Mouse (Mus musculus) embryonic facial prominence, embryonic 11.5 days (tissue): ENCODE measurements at regions not wholly inside any gene's neighbourhood (a gene's known extent, or its start where the extent isn't known, plus 50 kb on each side); places are given as distances from the start of the nearest gene placed in this dataset.
A peak's percentile ranks its signal among the peaks of the same experiment; 100 is the strongest.

Experiments
- ATAC-seq: fragments of 200-750 bp; cut with Nextera tagmentation; replicated peaks from 2 replicates; pipeline ENCODE4 v1.8.0; 2017; ENCODE audit warnings: low read depth; ENCODE audit not compliant: insufficient number of reproducible peaks, low FRiP score, low TSS enrichment
- DNase-seq: peaks from one replicate; pipeline ENCODE4 v3.0.0-alpha.2; 2015; ENCODE audit warnings: low spot score
- H3K27ac ChIP-seq: fragments of 300-500 bp; sonication (generic); replicated peaks from 2 replicates; pipeline ENCODE4 v1.5.1; 2014; ENCODE audit warnings: mild to moderate bottlenecking, low read depth, low read length, control low read depth
- H3K27me3 ChIP-seq: fragments of 300-500 bp; sonication (generic); 2 replicates; pipeline ENCODE4 v1.6.1; 2014; ENCODE audit warnings: mild to moderate bottlenecking, low read length, moderate library complexity, mixed read lengths; ENCODE audit not compliant: control insufficient read depth, insufficient read depth
- H3K36me3 ChIP-seq: fragments of 300-500 bp; sonication (generic); replicated peaks from 2 replicates; pipeline ENCODE4 v1.6.1; 2014; ENCODE audit warnings: low read depth, mild to moderate bottlenecking, low read length, moderate library complexity, mixed read lengths; ENCODE audit not compliant: control insufficient read depth, insufficient read depth
- H3K4me1 ChIP-seq: fragments of 300-500 bp; sonication (generic); 2 replicates; pipeline ENCODE4 v1.6.1; 2014; ENCODE audit warnings: low read length, mixed read lengths; ENCODE audit not compliant: control insufficient read depth, insufficient read depth
- H3K4me2 ChIP-seq: fragments of 300-500 bp; sonication (generic); 2 replicates; pipeline ENCODE4 v1.6.1; 2014; ENCODE audit warnings: low read depth, mild to moderate bottlenecking, control low read depth, low read length, moderate library complexity
- H3K4me3 ChIP-seq: fragments of 300-500 bp; sonication (generic); 2 replicates; pipeline ENCODE4 v1.5.1; 2014; ENCODE audit warnings: low read depth, low read length, control low read depth
- H3K9ac ChIP-seq: fragments of 300-500 bp; sonication (generic); replicated peaks from 2 replicates; pipeline ENCODE4 v1.6.1; 2014; ENCODE audit warnings: mild to moderate bottlenecking, control low read depth, low read length
- H3K9me3 ChIP-seq: fragments of 300-500 bp; sonication (generic); replicated peaks from 2 replicates; pipeline ENCODE4 v1.6.1; 2016; ENCODE audit warnings: mild to moderate bottlenecking, low read length, inconsistent platforms, mixed read lengths; ENCODE audit not compliant: control insufficient read depth
- WGBS: fragments of 180-500 bp; shearing (Covaris S2); extraction: QIAGEN DNeasy Blood & Tissue Kit; methylation state at CpG from one replicate; pipeline ENCODE4 v1.1.7; 2014; 5-methylcytosine and 5-hydroxymethylcytosine counted together

GRCm38 (mm10) chr3:52538306-52538705 lies 270.2 kb downstream of the Foxo1 start:
- ATAC-seq (no peak), DNase-seq (no peak)
- no peak overlapping the region for H3K27ac ChIP-seq
- no peaks in the 10 kb centered on the region for H3K27me3 ChIP-seq
- H3K9ac ChIP-seq: no peak overlapping the region
- no peaks in the 10 kb centered on the region for H3K9me3 ChIP-seq
- WGBS: 84% methylated on average over 4 of the region's 4 CpGs
- H3K4me1 ChIP-seq: no peaks in the 10 kb centered on the region; the same call in 1 of the 2 replicates
- no peak overlapping the region for H3K4me3 ChIP-seq
- H3K36me3 ChIP-seq: no peaks in the 10 kb centered on the region
- no peak overlapping the region for H3K4me2 ChIP-seq

DNA sequence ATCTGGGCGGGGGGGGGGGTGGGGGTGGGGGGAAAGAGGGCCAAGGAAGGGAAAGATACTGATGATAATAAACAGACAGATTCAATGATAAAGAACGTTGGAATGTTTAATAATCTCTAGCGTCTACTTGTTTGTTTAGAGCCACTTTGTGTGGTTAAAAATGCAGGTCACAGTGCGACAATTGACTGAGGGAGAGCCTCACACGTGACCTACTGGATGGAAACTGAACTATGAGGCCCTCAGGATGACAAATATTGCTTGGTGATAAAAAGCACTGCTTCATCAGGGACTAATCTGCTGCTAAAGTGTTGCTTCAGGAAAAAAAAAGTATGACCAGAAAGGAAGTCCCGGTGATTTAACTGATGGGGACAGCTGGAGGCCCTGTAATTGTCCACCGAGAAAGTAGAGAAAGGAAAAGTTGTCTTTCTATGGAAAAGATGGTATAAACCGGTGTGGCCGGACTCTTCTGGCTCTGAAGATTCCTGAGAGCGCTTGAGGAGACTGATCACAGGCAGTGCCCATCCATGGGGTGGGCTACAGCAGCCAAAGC lies 269.3 kb downstream of the Foxo1 start:
- Histone ChIP-seq H3K27ac (no peak overlapping the region), H3K9me3 (no peaks in the 10 kb centered on the region), H3K27me3 (no peaks in the 10 kb centered on the region), H3K4me2 (no peak overlapping the region), H3K36me3 (no peaks in the 10 kb centered on the region), H3K4me1 (no peaks in the 10 kb centered on the region; the same call in 1 of the 2 replicates), H3K9ac (no peak overlapping the region), H3K4me3 (no peak overlapping the region)
- DNase-seq (no peak), ATAC-seq (no peak)
- 75% methylated on average over 10 of the region's 10 CpGs for WGBS

DNA sequence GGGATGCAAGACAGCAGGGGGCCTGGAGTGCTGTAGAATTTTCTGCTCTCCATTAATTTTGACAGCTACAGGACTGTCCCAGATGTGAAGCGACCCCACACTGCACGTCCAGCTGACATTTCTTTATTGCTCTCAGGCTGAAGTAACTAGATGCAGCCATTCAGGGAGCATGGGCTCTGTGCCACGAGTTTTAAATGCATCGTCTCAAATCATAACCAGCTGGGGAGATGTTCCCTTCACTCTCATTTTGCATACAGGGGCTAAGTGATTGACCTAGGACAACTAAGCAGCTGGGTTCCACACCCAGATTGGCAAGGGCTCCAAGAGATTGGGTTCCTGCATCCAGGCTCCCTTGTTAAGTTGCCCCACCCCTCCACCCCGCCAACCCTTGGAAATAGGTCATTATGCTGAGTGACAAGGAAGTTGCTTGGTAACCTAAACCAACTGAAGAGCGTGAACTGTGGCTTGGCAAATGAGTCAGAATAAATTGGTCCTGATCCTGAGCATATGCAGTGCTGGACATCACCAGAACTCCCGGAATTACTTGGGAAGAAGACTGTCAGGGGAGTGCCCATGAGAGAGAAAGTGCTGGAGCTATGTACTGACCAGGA lies 267.4 kb downstream of the Foxo1 start:
- Histone ChIP-seq H3K4me1 (no peaks in the 10 kb centered on the region; the same call in 1 of the 2 replicates), H3K36me3 (no peaks in the 10 kb centered on the region), H3K4me2 (no peak overlapping the region), H3K27ac (no peak overlapping the region), H3K9ac (no peak overlapping the region), H3K4me3 (no peak overlapping the region), H3K27me3 (no peaks in the 10 kb centered on the region), H3K9me3 (no peaks in the 10 kb centered on the region)
- ATAC-seq (peak; percentile 62), DNase-seq (peak; percentile 66)
- WGBS: 28% methylated on average over 7 of the region's 7 CpGs

GRCm38 (mm10) chr3:52534118-52534517 lies 266.0 kb downstream of the Foxo1 start:
- DNase-seq (no peak), ATAC-seq (no peak)
- WGBS: 81% methylated on average over 7 of the region's 7 CpGs
- Histone ChIP-seq H3K27me3 (no peaks in the 10 kb centered on the region), H3K9ac (no peak overlapping the region), H3K4me3 (no peak overlapping the region), H3K9me3 (no peaks in the 10 kb centered on the region), H3K36me3 (no peaks in the 10 kb centered on the region), H3K27ac (no peak overlapping the region), H3K4me1 (no peaks in the 10 kb centered on the region; the same call in 1 of the 2 replicates), H3K4me2 (no peak overlapping the region)

- 55% methylated on average over 8 of the region's 8 CpGs for WGBS
- Histone ChIP-seq H3K4me3 (no peak overlapping the region), H3K36me3 (no peaks in the 10 kb centered on the region), H3K9ac (no peak overlapping the region), H3K4me2 (no peak overlapping the region), H3K27me3 (no peaks in the 10 kb centered on the region), H3K4me1 (no peaks in the 10 kb centered on the region; the same call in 1 of the 2 replicates), H3K27ac (no peak overlapping the region), H3K9me3 (no peaks in the 10 kb centered on the region)
- ATAC-seq (no peak), DNase-seq (no peak)
Observed at GRCm38 (mm10) chr3:52531686-52532351, 263.7 kb downstream of the Foxo1 start.

DNA sequence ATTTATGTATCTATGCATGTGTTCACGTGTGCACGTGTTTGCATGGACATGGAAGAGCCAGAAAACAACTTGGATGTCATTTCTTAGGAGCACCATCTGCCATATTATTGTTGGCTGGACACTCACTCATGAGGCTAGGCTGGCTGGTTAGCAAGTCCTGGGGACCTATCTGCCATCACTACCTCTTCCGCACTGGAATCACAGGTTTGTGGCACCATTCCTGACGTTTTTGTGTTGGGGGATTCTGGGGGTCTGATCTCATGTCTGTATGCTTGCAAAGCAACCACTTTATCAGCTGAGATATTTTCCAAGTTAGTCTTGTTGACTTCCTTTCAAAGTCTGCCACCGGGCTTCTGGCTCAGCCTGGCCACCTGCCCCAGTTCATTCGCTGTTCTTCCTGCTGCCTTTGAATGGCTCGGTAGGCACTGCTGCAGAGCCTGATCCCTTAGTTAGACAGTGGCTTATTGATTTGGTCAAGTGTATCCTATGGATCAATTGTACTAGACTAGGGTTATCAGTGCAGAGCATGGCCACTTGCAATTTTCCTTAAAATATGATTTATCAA lies 262.4 kb downstream of the Foxo1 start:
- no peaks in the 10 kb centered on the region for H3K9me3 ChIP-seq
- no peak overlapping the region for H3K9ac ChIP-seq
- no peak for DNase-seq
- ATAC-seq: no peak
- H3K4me3 ChIP-seq: no peak overlapping the region
- no peak overlapping the region for H3K27ac ChIP-seq
- WGBS: 88% methylated on average over 7 of the region's 7 CpGs
- H3K4me2 ChIP-seq: no peak overlapping the region
- no peaks in the 10 kb centered on the region; the same call in 1 of the 2 replicates for H3K4me1 ChIP-seq
- no peaks in the 10 kb centered on the region for H3K36me3 ChIP-seq
- no peaks in the 10 kb centered on the region for H3K27me3 ChIP-seq

DNA sequence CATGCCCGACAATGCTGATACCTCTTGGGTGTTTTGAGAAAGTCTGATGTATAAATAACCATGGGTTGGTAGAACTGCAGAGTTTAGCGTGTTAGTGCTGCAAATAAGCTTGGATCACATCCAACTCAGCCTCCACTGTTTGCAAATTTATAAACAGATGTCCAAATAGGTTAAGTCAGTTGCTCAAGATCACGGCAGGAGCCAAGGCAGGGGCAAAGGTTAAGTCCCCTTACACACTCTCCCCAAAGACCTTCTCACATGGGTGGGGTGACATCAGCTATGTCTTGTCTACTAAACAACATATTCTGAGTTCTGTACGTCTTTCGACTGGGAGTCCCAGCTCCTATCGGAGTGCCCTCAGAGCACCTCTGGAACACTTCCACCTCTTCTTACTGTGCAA lies 261.0 kb downstream of the Foxo1 start:
- Histone ChIP-seq H3K4me2 (no peak overlapping the region), H3K27ac (no peak overlapping the region), H3K4me1 (no peaks in the 10 kb centered on the region), H3K9ac (no peak overlapping the region), H3K27me3 (no peaks in the 10 kb centered on the region), H3K4me3 (no peak overlapping the region), H3K36me3 (no peaks in the 10 kb centered on the region), H3K9me3 (no peaks in the 10 kb centered on the region)
- 72% methylated on average over 6 of the region's 6 CpGs for WGBS
- DNase-seq: no peak
- no peak for ATAC-seq

GRCm38 (mm10) chr3:52528521-52528920 lies 260.4 kb downstream of the Foxo1 start:
- Histone ChIP-seq H3K27ac (no peak overlapping the region), H3K4me2 (no peak overlapping the region), H3K27me3 (no peaks in the 10 kb centered on the region), H3K36me3 (no peaks in the 10 kb centered on the region), H3K4me3 (no peak overlapping the region), H3K9ac (no peak overlapping the region), H3K9me3 (no peaks in the 10 kb centered on the region), H3K4me1 (no peaks in the 10 kb centered on the region)
- ATAC-seq (no peak), DNase-seq (no peak)
- 68% methylated on average over 7 of the region's 7 CpGs for WGBS
